Mouse (Mus musculus): ENCODE results near the gene Xpnpep3. TPM values are rescaled to one million over a fixed set of nuclear protein-coding genes. Genes with fewer than 3 reads are reported as not detected.
"Not testable (repeated sequence)": the region's sequence is repeated elsewhere in the genome, so short reads cannot be mapped to it uniquely, and the experiment has no call there.

The Xpnpep3 gene
- total RNA-seq, 2 experiments from 2014 or later, result 11.5 to 14.6 TPM

DNA sequence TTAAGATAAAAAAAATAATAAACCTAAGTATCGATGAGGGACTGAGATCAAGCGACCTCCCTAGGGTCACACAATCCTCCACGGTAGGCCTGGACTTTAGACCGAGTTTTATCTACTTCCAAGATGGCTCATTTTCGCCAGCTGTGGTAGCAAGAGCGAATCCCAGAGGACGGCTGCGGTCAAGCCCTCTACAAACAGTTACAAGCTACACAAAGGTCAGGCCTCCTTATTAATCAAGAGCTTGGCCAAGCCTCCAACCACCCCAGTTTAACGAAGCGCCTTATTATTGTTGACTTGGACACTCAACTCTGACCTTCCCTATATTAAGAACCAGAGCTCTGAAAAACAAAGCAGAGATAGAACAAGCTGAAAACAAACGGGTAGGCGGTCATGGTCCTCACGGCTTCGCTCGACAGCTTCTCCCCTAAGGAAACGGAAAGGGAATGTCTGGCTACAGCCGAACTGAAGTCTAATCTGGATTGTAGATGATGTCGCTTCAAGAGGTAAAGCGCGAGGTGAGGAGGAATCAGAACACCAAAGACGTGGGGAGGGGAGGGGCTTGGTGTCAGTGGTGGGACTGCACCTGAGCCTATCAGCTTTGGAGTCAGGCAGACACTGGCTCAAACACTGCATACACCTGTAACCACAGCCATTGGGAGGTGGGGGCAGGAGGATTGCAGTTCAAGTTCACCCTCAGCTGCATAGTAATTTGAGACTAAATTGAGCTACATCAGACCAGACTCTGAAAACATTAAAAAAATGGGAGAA, 79.7 kb downstream of the Xpnpep3 start:
- no peak for DNase-seq (ENCODE audit: low spot score in 2 of 2)

DNA sequence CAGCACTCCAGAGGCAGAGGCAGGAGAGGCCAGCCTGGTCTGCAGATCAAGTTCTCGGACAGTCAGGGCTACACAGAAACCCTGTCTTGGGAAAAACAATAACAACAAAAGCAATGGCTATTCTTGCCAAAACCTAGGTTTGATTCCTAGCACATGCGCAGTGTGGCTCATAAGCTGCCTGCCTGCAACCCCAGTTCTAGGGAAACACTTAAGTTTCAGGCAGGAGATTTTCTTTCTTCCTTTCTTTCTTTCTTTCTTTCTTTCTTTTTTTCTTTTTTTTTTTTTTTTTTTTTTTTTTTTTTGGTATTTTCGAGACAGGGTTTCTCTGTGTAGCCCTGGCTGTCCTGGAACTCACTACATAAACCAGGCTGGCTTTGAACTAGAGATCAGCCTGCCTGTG, 80.3 kb downstream of the Xpnpep3 start:
- DNase-seq (ENCODE audit: low spot score in 2 of 2), result not testable (repeated sequence)

DNA sequence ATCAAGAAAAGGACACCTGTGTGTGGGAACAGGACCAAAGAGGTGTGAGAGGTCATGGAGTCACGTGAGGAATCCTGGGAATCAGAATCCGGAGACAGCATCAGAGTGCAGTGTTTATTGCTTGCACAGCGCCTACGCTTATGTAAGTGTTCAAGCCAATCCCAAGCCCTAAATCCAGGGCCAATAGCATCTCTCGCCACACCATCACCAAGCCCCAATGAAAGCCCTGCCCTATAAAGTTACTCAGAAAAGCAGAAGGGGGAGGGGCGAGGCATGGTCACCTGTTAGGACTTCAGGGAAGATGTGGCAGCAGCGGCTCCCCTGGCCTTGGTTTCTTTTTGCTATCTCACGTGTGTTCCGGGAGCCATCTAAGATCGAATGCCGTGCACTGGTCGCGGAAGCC, 81.0 kb downstream of the Xpnpep3 start:
- DNase-seq (ENCODE audit: low spot score in 2 of 2), result no peak

DNA sequence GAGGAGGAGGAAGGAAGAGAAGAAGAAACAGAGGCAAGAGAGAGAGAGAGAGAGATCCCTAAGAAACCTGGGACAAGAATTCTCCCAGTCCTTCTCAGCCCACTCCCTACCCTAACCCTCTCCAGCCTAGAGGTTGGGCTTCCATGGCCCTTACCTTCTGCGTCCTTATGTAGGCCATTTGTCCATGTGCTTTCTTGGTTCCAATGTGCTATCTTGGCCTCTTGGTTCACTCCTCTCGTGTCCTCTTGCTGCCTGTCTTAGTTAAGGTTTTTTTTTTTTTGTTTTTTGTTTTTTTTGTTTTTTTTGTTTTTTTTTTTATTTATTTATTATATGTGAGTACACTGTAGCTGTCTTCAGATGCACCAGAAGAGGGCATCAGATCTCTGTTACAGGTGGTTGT, 83.0 kb downstream of the Xpnpep3 start:
- no peak for DNase-seq (ENCODE audit: low spot score in 2 of 2)

DNA sequence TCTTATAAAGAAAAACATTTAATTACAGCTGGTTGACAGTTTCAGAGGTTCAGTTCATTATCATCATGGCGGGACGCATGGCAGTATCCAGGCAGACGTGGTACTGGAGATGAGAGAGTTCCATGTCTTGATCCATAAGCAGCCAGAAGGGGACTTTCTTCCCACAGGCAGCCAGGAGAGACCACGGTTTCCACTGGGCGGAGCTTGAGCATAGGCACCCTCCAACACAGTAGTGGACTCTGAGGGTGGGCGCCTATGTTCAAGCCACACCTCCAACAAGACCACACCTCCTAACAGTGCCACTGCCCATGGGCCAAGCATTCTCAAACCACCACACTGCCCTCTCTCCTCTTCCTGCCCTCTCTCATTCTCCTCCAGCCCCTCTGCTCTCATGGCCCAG, 83.8 kb downstream of the Xpnpep3 start:
- DNase-seq (ENCODE audit: low spot score in 2 of 2), result no peak

DNA sequence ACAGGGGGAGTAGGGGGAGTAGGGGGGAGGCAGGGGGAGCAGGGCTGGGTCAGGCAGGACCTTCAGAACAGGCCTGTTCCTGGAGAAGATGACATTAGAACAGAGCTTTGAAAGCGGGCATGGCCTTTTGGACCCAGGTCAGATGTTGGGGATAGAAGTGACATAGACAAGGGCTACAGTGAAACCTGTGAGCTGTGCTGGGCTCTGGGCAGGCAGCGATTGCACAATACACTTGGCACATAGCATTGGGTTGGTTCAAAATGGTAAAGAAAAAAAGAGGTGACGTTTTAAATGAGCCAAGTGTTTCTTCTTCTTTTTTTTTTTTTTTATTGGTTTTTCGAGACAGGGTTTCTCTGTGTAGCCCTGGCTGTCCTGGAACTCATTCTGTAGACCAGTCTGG, 85.5 kb downstream of the Xpnpep3 start:
- no peak for DNase-seq (ENCODE audit: low spot score in 2 of 2)

DNA sequence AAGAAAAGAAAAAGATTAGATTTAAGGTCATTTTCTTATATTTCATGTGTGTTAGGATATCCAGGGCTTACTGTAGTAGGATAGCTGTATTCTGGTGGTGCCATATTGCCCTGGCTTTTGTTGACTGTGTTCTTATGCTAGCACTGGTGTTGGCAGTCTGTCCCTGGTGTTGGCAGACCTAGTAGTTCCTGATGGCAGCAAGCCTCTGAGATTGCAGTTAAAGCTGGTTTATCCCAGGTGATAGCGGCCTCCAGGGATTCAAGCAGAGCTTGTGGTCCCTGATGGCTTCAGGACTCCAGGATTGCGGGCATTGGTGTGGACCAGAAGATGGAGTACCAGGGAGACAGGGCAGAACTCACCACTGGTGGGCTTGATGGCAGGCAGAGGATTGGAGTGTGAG, 103.5 kb downstream of the Xpnpep3 start:
- no peak for DNase-seq (ENCODE audit: low spot score in 2 of 2)

DNA sequence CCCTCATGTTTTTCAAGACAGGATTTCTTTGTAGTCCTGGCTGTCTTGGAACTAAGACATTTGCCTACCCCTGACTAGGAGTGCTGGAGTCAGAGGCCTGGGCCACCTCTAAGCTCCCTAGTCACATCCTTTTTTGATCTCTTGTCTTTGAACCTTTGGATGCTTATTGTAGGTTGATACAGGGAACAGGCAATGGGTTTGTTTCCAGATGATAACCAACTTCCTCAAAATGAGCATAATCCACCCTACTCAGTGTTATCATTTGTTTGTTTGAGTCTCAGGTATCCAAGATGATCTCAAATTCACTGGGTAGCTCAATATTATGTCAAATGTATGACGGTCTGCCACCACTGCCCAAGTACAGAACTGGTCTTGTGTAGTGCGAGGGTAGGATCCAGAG, 104.1 kb downstream of the Xpnpep3 start:
- no peak for DNase-seq (ENCODE audit: low spot score in 2 of 2)

Other genes with a start within 250 kb of the Xpnpep3 start
- 10 to 100 TPM; 54.1 to 55.7 TPM for gene Mrtfa, start 209.4 kb upstream of the Xpnpep3 start, total RNA-seq (2021)
- gene Mchr1, start 164.6 kb upstream of the Xpnpep3 start, total RNA-seq (2021), result 1 to 10 TPM; 2.7 to 3.9 TPM
- gene Slc25a17, start 39.3 kb upstream of the Xpnpep3 start, total RNA-seq (2021), result 10 to 100 TPM; 30.8 to 33.4 TPM
- 100 to 1,000 TPM; 160 to 163 TPM for gene St13, start 61 bp upstream of the Xpnpep3 start, total RNA-seq (2021)
- not detected for gene Dnajb7, start 8.2 kb downstream of the Xpnpep3 start, total RNA-seq (2021)
- gene Rbx1, start 66.2 kb downstream of the Xpnpep3 start, total RNA-seq (2021), result 100 to 1,000 TPM; 126 to 134 TPM
- 10 to 100 TPM; 41.8 to 45.3 TPM for gene Ep300, start 185.2 kb downstream of the Xpnpep3 start, total RNA-seq (2021)